Mouse (Mus musculus): Measurements from ENCODE around the gene Git2. TPM values are rescaled to one million over a fixed set of nuclear protein-coding genes. Genes with fewer than 3 reads are reported as not detected.
A peak's percentile ranks its signal among the peaks of the same experiment; 100 is the strongest.

Git2 gene
- total and polyA plus RNA-seq, 2 experiments from 2014 or later = 33.8 to 41.8 TPM

- no peak overlapping the region for H3K4me2 ChIP-seq (ENCODE audit: low read depth, low read length, poor library complexity, severe bottlenecking)
- peaks cover 35% of the 10 kb centered on the region for H3K36me3 ChIP-seq (ENCODE audit: insufficient read depth, low read length)
- DNase-seq (ENCODE audit: low spot score) (no peak), ATAC-seq (ENCODE audit: low FRiP score) (no peak)
- no peaks in the 10 kb centered on the region for H3K9me3 ChIP-seq (ENCODE audit: low read length)
- peak overlapping the region; percentile 57; the same call in 1 of the 2 replicates for H3K27ac ChIP-seq (ENCODE audit: low read depth, low read length)
- H3K9ac ChIP-seq (replicated peaks; ENCODE audit: low read length, poor library complexity, severe bottlenecking) = no peak overlapping the region
- no peaks in the 10 kb centered on the region for H3K4me1 ChIP-seq (ENCODE audit: insufficient read depth, low read length)
- no peak overlapping the region for H3K4me3 ChIP-seq (ENCODE audit: low read depth, low read length)
- WGBS = 30% methylated on average over 9 of the region's 9 CpGs
- TF ChIP-seq CTCF (IDR thresholded peaks at IDR 0.05) = no peak
- no peaks in the 10 kb centered on the region for H3K27me3 ChIP-seq (ENCODE audit: insufficient read depth, low read length)
Measured at GRCm38 (mm10) chr5:114807063-114807462, 31.7 kb upstream of the Git2 start.

- WGBS = 86% methylated on average over 8 of the region's 8 CpGs
- ATAC-seq (ENCODE audit: low FRiP score) (no peak), DNase-seq (ENCODE audit: low spot score) (no peak)
- Histone ChIP-seq H3K9me3 (ENCODE audit: low read length) (no peaks in the 10 kb centered on the region), H3K27me3 (ENCODE audit: insufficient read depth, low read length) (no peaks in the 10 kb centered on the region), H3K27ac (ENCODE audit: low read depth, low read length) (peak overlapping the region; percentile 32; the same call in 1 of the 2 replicates), H3K4me1 (ENCODE audit: insufficient read depth, low read length) (no peaks in the 10 kb centered on the region), H3K9ac (replicated peaks; ENCODE audit: low read length, poor library complexity, severe bottlenecking) (no peak overlapping the region), H3K4me2 (ENCODE audit: low read depth, low read length, poor library complexity, severe bottlenecking) (no peak overlapping the region), H3K4me3 (ENCODE audit: low read depth, low read length) (no peak overlapping the region), H3K36me3 (ENCODE audit: insufficient read depth, low read length) (peaks cover 37% of the 10 kb centered on the region)
- no peak for TF ChIP-seq CTCF (IDR thresholded peaks at IDR 0.05)
Measured at GRCm38 (mm10) chr5:114806636-114807035, 31.3 kb upstream of the Git2 start.

GRCm38 (mm10) chr5:114805436-114806350 is 30.4 kb upstream of the Git2 start:
- no peak for TF ChIP-seq CTCF (IDR thresholded peaks at IDR 0.05)
- H3K27me3 ChIP-seq (ENCODE audit: insufficient read depth, low read length) = no peaks in the 10 kb centered on the region
- H3K36me3 ChIP-seq (ENCODE audit: insufficient read depth, low read length) = peaks cover 45% of the 10 kb centered on the region
- H3K4me3 ChIP-seq (ENCODE audit: low read depth, low read length) = no peak overlapping the region
- DNase-seq (ENCODE audit: low spot score) (no peak), ATAC-seq (ENCODE audit: low FRiP score) (no peak)
- no peak overlapping the region for H3K4me2 ChIP-seq (ENCODE audit: low read depth, low read length, poor library complexity, severe bottlenecking)
- H3K9ac ChIP-seq (replicated peaks; ENCODE audit: low read length, poor library complexity, severe bottlenecking) = no peak overlapping the region
- no peak overlapping the region for H3K27ac ChIP-seq (ENCODE audit: low read depth, low read length)
- WGBS = 76% methylated on average over 15 of the region's 15 CpGs
- H3K4me1 ChIP-seq (ENCODE audit: insufficient read depth, low read length) = no peaks in the 10 kb centered on the region
- no peaks in the 10 kb centered on the region for H3K9me3 ChIP-seq (ENCODE audit: low read length)

- Histone ChIP-seq H3K4me3 (ENCODE audit: low read depth, low read length) (no peak overlapping the region), H3K4me1 (ENCODE audit: insufficient read depth, low read length) (no peaks in the 10 kb centered on the region), H3K9ac (replicated peaks; ENCODE audit: low read length, poor library complexity, severe bottlenecking) (no peak overlapping the region), H3K27me3 (ENCODE audit: insufficient read depth, low read length) (no peaks in the 10 kb centered on the region), H3K9me3 (ENCODE audit: low read length) (no peaks in the 10 kb centered on the region), H3K27ac (ENCODE audit: low read depth, low read length) (peak overlapping the region; percentile 27; the same call in 1 of the 2 replicates), H3K4me2 (ENCODE audit: low read depth, low read length, poor library complexity, severe bottlenecking) (no peak overlapping the region), H3K36me3 (ENCODE audit: insufficient read depth, low read length) (peaks cover 47% of the 10 kb centered on the region)
- DNase-seq (ENCODE audit: low spot score) = peak; percentile 59
- TF ChIP-seq CTCF (IDR thresholded peaks at IDR 0.05) = peak; percentile 52
- no peak for ATAC-seq (ENCODE audit: low FRiP score)
- 27% methylated on average over 3 of the region's 3 CpGs for WGBS
Measured at GRCm38 (mm10) chr5:114804958-114805357, 29.6 kb upstream of the Git2 start.

- no peak for DNase-seq (ENCODE audit: low spot score)
- no peak overlapping the region for H3K4me3 ChIP-seq (ENCODE audit: low read depth, low read length)
- H3K4me1 ChIP-seq (ENCODE audit: insufficient read depth, low read length) = no peaks in the 10 kb centered on the region
- no peak overlapping the region for H3K4me2 ChIP-seq (ENCODE audit: low read depth, low read length, poor library complexity, severe bottlenecking)
- ATAC-seq (ENCODE audit: low FRiP score) = no peak
- H3K36me3 ChIP-seq (ENCODE audit: insufficient read depth, low read length) = peaks cover 54% of the 10 kb centered on the region
- TF ChIP-seq CTCF (IDR thresholded peaks at IDR 0.05) = no peak
- no peaks in the 10 kb centered on the region for H3K27me3 ChIP-seq (ENCODE audit: insufficient read depth, low read length)
- WGBS = 77% methylated on average over 13 of the region's 13 CpGs
- H3K9ac ChIP-seq (replicated peaks; ENCODE audit: low read length, poor library complexity, severe bottlenecking) = no peak overlapping the region
- no peaks in the 10 kb centered on the region for H3K9me3 ChIP-seq (ENCODE audit: low read length)
- peak overlapping the region; percentile 13; the same call in 1 of the 2 replicates for H3K27ac ChIP-seq (ENCODE audit: low read depth, low read length)
Measured at GRCm38 (mm10) chr5:114804335-114804734, 29.0 kb upstream of the Git2 start.

GRCm38 (mm10) chr5:114803231-114803630 is 27.9 kb upstream of the Git2 start:
- TF ChIP-seq CTCF (IDR thresholded peaks at IDR 0.05) = no peak
- DNase-seq (ENCODE audit: low spot score) = no peak
- no peak overlapping the region for H3K9ac ChIP-seq (replicated peaks; ENCODE audit: low read length, poor library complexity, severe bottlenecking)
- H3K4me1 ChIP-seq (ENCODE audit: insufficient read depth, low read length) = no peaks in the 10 kb centered on the region
- H3K27me3 ChIP-seq (ENCODE audit: insufficient read depth, low read length) = no peaks in the 10 kb centered on the region
- H3K4me3 ChIP-seq (ENCODE audit: low read depth, low read length) = no peak overlapping the region
- no peak overlapping the region for H3K27ac ChIP-seq (ENCODE audit: low read depth, low read length)
- no peaks in the 10 kb centered on the region for H3K9me3 ChIP-seq (ENCODE audit: low read length)
- H3K36me3 ChIP-seq (ENCODE audit: insufficient read depth, low read length) = peaks cover 55% of the 10 kb centered on the region
- no peak for ATAC-seq (ENCODE audit: low FRiP score)
- no peak overlapping the region for H3K4me2 ChIP-seq (ENCODE audit: low read depth, low read length, poor library complexity, severe bottlenecking)
- 90% methylated on average over 13 of the region's 13 CpGs for WGBS

Measured in midbrain, postnatal 0 days (tissue).